Mouse (Mus musculus) thymus, adult 2 months (tissue): ENCODE data around the gene Arf1.

Source experiments
- CTCF ChIP-seq: fragments of 200-500 bp; IDR thresholded peaks from 2 replicates; pipeline ENCODE4 v1.5.1; 2012; ENCODE audit warnings: mild to moderate bottlenecking, control low read depth, low read length, moderate library complexity, borderline replicate concordance; ENCODE audit not compliant: control insufficient read depth, poor library complexity, insufficient read depth; ENCODE audit errors: extremely low read depth
- POLR2A ChIP-seq: fragments of 200-500 bp; IDR thresholded peaks from 2 replicates; pipeline ENCODE4 v1.6.1; 2012; ENCODE audit warnings: mild to moderate bottlenecking, low read length, control low read depth, moderate library complexity; ENCODE audit not compliant: control insufficient read depth, poor library complexity, insufficient read depth; ENCODE audit errors: extremely low read depth

DNA sequence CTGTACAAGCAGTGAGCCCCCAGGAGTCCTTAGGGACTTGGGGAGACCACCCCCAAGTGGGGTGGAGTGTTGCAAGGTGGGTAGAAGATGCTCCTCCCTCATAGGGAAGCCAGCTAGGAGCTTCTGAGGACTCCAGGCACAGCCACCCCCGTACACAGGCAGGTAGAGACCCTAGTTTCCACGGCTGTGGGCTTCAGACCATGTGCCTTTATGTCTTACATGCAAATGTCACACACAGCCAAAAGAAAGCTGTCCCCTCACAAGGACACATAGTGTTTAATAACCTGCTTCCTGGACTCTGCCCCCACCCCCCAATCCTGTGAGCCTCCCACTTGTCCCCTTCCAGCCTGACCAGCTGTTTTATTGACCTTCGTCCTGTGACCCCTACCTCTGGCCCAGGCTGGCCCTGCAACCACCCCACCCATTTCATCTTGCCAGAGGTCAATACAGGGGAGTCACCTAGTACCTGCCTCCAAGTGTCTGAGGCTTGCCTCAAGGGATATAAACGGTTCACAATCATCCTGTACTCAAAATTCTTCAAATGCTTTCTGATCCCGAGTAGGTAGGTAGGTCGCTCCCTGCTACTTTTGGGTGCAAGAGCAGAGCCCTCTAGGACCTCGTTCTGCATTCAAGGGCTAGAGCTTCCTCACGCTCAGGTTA, 37.2 kb upstream of the Arf1 start:
- TF ChIP-seq CTCF (no peak), POLR2A (no peak)
